Mouse (Mus musculus) right cerebral cortex, adult 18-20 months (tissue): ENCODE results near the gene Elk1.
A peak's percentile ranks its signal among the peaks of the same experiment; 100 is the strongest.

Source experiments
- DNase-seq: peaks from one replicate; pipeline ENCODE4 v3.0.0; 2022; ENCODE audit warnings: mixed read lengths

Gene Elk1

GRCm38 (mm10) chrX:20950191-20950880 is at the start of gene Elk1:
Elk1 (minus strand) TSS chrX:20950608.
- peak; percentile 89 for DNase-seq

GRCm38 (mm10) chrX:20980901-20981300 is 30.5 kb upstream of the Elk1 start:
- no peak for DNase-seq

- DNase-seq: peak; percentile 91
Measured at GRCm38 (mm10) chrX:20961477-20962378, 11.3 kb upstream of the Elk1 start, which contains the start of gene Uxt. Uxt (minus strand) TSS chrX:20962017.

GRCm38 (mm10) chrX:20946055-20946454 is 4.4 kb downstream of the Elk1 start:
- peak; percentile 59 for DNase-seq

DNA sequence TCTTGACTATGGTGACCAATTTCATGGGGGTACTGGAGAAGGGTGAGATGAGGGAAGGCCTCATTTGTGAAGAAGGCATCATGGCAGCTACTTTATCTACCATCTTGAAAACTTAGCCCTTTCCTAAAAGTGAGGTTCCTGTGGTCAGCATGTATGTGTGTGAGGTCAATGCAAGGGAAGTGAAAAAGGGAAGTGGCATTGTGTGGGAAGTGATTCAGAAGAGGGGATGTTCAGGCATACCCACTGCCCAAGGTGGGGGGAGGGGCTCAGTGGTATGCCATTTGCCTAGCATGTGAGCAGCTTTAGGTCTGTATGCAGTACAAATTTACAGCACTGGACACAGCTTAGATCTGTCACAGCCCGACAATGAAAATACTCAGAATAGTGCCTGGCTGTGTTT is 18.4 kb downstream of the Elk1 start:
- DNase-seq: no peak

- DNase-seq: no peak
Measured at GRCm38 (mm10) chrX:20931364-20931763, 19.0 kb downstream of the Elk1 start, which contains the start of gene Cfp. Cfp (minus strand) TSS chrX:20931555.

GRCm38 (mm10) chrX:20929859-20930258 is 20.5 kb downstream of the Elk1 start:
- no peak for DNase-seq

DNA sequence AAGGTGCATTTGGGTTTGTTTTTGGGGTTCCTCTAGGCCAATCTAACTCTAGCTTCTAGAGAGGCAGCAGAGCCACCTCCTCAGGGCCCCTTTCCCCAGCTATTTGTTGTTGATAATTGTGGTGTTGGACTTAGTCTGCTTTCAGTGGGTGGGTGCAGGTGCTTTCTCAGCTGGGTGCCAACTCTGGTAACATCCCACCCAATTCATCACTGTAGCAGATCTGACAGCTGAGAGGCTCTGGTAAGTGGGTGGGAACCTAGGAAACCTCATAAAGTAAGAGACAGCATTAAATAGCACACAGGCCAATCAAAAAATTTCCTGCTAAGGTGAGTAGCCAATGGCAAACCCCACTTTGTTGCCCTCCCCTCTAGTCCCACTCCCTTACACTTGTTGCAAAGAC is 25.4 kb downstream of the Elk1 start:
- DNase-seq: no peak

- no peak for DNase-seq
Measured at GRCm38 (mm10) chrX:20923506-20923905, 26.9 kb downstream of the Elk1 start.

DNA sequence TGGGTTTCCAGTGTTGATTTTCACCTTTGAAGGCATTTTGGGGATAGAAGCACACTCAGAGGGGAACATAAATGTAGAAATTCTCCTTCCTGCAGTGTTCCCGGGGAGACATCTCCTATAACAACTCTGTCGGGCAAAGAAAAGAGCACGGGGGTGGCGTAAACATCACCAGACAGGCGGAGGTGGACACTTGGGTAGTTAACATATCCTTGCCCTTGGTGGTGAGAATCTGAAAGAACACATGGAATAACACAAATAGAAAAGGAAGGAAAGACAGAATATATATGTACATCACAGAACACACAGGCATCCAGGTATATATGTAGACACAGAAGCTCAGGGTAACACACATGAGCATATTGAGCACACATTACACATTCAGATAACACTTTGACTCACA is 29.0 kb downstream of the Elk1 start:
- peak; percentile 48 for DNase-seq

GRCm38 (mm10) chrX:20920844-20921364 is 29.5 kb downstream of the Elk1 start, which contains the start of gene Syn1:
Syn1 (minus strand) TSS chrX:20921004.
- peak; percentile 88 for DNase-seq

- DNase-seq: no peak
Measured at GRCm38 (mm10) chrX:20920249-20920843, 30.1 kb downstream of the Elk1 start.

DNA sequence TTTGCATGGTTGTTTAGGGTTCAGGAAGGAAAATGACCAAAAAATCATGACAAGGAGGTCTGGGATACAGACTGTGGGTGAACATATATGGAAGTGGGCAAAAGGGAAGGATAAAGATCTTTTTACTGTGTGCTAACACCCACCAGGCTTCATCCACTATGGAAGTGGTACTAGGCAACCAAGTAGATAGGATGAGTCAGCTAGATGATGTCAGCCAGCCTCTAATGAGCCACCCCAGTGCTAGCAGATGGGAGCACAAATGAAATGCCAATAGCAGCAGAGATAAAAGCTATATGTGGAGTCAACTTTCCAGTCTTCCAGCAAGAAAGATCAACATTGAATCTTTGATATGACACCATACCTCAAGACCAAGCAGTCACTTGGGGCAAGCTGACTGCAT is 35.3 kb downstream of the Elk1 start:
- DNase-seq: peak; percentile 45

GRCm38 (mm10) chrX:20913726-20914125 is 36.7 kb downstream of the Elk1 start:
- no peak for DNase-seq

DNA sequence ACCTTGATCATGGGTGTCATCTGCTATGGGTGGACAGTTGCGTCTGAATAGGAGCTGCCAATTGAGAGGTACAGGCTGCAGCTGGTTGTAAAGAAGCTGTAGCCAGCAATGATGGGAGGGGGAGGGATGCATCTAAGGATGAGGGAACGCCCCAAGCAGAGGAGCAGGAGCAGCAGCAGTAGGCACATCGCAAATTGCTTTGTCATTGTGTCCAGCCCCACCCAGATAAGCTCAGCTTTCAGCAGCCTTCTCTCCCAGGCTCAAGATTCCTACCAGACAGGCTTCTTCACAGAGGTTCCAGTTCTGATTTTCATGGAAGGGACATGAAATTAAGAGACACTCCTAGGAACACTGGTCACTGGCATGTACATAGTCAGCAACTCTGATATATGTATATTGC is 40.3 kb downstream of the Elk1 start:
- DNase-seq: no peak
